Mouse (Mus musculus) megakaryocyte-erythroid progenitor cell, adult 5-6 weeks (primary cell): ENCODE results near the gene Armc9. TPM values are rescaled to one million over a fixed set of nuclear protein-coding genes. Genes with fewer than 3 reads are reported as not detected.

Source experiments
- ATAC-seq: replicated peaks from 2 replicates; pipeline ENCODE4 v1.8.0; 2016; ENCODE audit warnings: mild to moderate bottlenecking, inconsistent platforms; ENCODE audit not compliant: severe bottlenecking, poor library complexity, low FRiP score, low TSS enrichment
- total RNA-seq, 2 experiments: library from RNA; stranded (forward) in 1 of 2; stranded (reverse) in 1 of 2; fragments of 200-1000, 215-1000 nt in 1 of 2; fragments of >200 nt in 1 of 2; fragmentation: Nextera tagmentation in 1 of 2; gene quantifications; 2 replicates each; pipeline ENCODE4 v1.2.3; 2014 to 2017

Gene Armc9
- total RNA-seq, 2 experiments from 2014 or later = 8.8 to 25.4 TPM

DNA sequence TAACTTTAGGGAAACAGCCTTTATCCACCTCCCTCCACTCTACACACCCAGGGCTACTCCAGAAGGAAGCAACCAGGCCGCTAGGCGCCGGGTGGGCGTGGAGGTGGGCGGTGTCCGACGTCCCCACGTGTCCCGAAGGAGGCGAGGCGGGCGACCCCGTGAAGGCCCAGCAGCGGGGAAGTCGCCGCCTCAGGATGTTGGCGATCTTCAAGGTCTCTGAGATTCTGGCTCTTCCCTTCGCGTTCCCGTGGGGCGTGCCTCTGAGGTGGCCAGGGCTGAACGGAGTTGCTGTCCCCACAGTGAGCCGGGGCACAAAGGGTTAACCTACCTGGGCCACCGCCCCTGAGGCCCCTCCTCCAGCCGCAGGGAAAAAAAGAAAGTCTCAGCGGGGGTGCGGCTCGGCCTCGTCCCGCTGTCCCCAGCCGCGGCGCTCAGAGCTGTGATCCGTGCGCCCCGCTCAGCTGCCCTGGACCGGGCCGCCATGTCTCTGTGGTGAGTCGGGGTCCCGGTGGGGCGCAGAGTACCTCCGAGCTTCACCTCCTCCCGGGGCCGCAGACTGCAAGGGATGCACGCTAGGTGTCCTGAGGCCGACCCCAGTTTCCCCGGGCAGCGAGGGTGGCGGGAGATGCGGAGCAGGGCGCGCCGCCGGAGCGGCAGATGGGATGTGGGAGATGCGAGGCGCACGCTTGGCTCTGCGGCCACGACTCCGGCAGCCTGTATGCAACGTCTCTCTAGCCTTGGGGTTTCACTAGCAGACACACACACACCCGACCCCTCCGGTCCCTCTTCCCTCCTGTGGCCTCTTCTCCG, 148.7 kb downstream of the Armc9 start:
- ATAC-seq = peak; percentile 50

DNA sequence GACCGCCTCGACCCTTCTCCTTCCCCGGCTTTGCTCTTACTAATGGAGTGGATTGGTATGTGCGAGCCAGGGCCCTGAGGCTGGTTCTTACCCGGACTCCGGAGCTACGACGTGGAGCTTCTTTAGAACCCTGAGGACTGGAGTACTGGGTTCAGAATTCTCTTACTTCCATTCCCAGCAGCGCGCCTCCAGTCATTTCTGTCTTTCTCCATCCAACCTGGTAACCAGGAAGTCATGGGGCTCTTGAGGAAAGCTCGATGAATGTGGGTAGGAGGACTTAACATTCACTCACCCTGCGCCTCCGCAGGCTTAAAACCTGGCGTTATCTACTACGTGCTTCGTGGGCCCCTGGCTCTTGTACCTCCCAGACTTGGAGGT, 149.3 kb downstream of the Armc9 start:
- ATAC-seq = no peak

DNA sequence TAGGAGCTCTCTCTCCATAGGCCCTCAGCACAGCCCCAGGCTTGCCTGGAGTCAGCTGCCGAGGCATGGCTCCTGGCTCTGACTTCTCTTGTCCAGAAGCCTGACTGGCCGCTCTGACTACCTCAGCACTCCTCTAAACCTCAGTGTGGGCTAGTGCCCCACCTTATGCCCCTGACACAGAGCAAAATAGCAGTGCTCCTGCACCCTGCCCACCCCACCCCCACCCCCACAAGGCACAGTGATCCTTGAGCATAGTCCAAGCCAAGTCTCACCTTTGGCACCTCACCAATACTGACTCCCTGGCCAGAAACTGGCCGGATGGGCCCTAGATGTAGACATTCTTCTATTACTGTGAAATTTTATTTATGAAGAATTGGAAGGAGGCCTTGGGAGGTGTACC, 152.1 kb downstream of the Armc9 start:
- no peak for ATAC-seq

DNA sequence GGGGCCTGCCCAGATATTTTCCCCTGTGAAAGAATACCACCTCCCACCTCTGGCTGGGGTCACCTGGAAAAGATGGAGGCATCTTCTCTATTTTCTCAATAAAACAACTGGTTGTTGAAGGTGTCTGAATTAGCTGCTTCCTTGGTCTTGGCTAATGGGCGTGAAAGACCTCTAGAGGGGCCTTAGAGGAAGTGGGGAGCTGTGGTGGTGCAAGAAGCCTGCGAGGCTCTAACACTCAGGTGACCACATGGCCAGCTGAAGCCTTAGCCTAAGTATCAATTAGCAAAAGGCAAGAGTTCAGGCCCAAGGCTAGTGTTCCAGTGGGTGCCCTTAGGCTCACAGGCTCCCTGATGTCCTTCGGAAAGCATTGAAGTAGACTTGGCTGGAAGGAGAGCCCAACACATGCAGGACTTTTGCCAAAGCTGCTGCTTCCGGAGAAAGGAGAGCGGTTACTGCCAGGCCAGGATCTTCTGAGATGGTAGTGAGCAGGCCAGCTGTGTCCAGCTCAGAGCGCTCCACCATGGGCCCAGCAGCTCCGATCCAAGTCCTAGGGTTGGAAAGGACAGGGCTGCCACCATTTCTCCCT, 152.7 kb downstream of the Armc9 start:
- no peak for ATAC-seq

DNA sequence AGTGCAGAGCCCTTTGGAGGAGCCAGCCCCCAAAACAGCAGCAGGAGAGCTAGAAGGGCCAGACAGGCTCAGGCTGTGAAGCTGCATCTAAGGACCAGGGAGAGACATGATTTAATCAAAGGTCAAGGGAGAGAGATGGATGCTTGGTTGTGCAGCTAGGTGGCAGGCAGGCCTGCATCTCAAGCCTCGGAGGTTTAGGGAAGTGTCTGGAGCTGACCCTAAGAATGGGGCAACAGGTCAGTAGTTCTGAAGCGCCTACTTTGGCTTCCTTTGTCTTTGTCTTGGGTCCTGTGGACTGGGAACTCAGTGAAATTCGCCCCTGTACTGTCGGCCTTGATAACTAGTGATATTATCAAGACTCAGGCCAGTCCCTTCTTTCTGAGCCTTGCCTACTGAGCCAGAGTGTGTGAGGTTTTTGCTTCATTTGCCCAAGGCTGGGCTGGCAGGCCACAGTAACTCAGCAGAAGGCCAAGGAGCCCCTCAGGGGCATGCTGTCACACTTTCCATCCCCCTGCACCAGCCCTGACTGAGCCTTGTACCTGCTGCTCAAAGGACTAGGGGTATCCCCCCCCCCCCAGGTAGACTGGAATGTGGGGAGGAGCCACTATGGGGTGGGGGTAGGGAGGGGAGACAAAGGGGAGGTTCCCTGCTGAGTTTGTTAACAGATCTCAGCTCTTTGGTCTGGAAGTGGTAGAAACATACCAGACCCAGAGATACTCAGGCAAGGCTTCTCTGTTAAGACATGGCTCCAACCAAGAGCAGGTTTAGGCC, 153.5 kb downstream of the Armc9 start:
- no peak for ATAC-seq

DNA sequence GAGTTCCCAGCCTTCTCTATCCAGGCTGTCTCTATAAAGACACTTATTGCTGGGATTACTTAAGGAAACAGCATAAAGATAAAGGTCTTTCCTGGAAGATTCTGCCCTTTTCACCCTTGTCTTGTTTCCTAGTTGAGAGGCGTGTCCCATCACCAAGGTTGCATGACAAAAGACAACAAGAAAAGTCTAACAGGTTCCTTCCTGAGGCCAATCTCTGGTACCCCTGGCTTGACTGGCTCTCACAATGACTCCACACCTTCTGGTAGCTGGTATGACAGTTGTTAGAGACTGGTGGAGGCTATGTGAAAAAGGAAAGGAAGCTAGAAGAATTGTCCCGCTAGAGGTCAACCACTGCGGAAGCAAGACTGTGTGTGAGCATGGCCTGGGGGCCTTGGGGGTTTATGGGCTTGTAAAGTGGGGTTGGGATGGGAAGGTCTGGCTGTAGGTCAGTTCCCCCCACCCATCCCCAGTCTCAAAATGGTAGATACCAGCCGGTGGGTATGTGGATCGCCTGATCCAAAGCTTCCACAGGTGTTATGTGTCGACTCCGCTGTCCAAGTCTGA, 154.8 kb downstream of the Armc9 start:
- ATAC-seq = no peak

DNA sequence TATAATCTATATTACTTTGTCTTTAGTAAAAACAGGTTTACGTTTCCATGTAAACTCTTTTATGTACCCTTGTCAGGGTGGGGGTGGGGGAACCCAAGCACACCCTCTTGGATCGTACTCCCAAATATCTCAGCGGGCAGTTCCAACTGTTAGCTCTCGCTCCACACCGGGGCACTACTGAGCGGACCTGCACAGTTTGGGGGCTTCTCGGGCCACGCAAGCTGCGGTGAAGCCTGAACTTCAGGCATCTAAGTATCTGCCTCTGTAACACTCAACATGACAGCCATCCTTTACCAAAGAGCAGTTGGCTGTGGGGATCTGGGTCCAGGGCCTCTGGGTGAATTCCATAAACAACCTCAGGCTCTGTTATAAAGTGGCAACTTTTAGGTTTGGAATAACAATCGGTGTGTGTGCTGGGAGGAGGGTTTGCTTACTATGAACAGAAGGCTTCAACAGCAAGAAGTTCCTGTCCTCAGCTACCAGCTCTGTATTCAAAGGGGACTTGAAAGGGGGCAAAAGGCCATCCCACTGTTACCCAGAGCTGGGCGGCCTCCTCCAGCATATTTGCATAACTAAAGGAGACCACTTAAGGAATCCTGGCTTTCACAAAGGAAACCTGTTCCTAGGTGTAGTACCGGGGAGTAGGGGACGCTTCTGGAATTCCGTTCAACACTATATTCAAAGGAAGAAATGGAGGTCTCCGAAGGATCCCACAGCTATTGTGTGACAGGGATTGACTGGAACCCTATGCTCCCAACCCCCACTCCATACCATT, 156.1 kb downstream of the Armc9 start:
- no peak for ATAC-seq

DNA sequence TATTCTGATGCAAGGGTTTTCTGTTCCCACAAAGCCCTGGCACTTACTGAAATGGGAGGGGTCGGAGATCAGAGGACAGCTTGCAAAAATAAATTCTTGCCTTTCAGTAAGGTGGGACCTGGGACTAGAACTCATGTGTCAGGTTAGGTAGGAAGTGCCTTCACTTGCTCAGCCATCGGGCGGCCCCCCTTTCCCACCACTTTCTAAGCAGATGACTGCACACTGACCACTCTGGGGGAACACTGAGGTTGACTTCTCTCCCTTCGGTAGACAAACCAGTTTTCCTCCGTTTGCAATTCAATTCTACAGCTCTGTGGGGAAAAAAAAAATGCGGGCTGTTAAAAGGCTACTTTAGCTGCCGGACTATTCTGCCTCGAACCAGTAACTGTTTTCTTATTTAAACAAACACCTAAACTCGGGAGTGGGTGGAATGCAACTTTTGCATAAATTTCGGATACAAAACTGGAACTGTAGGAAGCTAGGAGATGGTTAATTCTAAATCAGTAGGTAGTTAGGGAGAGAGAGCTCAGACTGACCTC, 157.0 kb downstream of the Armc9 start:
- ATAC-seq = no peak

DNA sequence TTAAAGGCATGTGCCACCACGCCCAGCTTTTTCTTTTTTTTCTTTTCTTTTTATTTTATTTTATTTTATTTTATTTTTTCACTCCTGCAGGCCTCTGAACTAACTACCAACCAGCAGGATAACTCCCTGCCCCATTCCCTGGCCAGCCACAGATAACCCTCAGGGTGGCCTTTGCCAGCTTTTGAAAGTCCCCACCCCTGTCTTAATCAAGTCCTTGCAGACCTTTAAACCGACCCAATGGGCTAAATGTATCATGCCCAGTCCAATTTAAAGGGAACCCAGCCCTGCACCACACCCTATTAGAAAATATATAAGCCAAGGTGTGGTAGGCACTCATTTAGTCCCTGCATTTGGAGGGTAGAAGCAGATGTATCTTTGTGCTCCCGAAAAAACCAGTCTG, 157.7 kb downstream of the Armc9 start:
- peak; percentile 91 for ATAC-seq

DNA sequence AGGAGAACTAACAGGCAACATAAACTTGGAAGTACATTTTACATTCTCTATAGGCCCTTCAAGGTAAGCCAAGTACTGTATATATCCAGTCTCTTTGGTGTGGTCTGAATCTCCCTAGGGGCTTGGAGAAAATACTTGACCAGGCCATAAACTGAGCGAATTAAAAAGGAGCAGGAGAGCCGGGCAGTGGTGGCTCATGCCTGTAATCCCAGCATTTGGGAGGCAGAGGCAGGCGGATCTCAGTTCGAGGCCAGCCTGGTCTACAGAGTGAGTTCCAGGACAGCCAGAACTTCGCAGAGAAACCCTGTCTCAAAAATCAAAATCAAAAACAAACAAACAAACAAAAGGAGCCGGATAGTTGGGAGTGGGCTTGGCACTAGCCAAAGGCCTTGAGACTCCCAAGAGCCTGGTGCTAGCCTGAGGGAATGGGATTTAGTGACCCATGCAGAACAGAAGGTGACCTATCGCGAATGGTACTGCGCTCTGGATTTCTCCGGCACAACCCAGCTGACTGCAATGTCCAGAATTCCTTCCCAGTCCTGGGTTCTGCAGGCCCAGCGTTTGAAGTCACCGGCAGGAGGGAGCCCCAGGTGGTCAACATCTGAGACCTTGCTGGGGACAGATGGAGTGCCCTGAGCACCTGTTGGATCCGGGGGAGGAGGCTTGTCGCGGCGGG, 158.7 kb downstream of the Armc9 start:
- no peak for ATAC-seq

DNA sequence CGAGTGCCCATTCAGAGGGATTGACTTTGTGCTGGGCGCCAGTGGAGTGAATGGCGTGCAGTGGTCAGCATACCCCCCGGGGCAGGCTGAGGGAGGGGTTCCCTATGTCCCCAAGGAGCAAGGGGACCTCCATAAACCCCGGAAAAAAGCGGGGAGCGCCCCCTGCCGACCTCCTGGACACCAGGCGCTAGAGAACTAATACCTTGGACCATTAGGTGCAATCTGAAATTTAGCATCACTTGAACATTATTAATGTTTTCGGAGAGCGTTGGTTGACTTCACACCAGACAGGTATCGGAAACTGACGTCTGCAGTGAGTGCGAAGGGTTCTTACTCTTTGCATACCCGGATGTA, 159.2 kb downstream of the Armc9 start:
- ATAC-seq = no peak

DNA sequence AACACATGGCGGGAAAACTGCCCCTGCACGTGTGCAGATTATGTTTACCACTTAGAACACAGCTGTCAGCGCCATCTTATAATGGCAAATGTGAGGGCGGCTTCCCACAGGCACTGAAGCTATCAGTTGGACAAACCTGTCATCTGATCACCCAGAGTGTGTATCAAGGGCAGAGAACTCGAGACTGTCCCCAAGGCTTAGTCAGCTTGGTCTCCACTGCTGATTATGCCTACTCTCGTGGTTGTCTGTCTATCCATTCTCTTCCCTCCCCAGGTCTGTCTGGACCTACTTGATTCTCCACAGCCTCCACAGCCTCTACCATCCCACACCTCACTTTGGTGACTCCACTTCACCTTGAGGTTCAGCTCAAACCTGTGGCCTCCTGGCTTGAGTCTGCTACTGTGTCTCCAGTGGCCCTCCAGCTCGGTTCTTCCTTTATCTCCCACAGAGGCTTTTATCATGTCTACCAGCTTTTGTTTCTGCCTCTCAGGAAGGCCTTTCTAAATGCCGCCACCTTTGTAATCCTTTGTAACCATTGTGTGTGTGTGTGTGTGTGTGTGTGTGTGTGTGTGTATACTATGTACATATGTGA, 166.3 kb downstream of the Armc9 start:
- ATAC-seq = peak; percentile 59

Other genes starting within 250 kb of the Armc9 start
- gene 4933407L21Rik, start 226.3 kb upstream of the Armc9 start, total RNA-seq (2014; fragmentation: Nextera tagmentation) = not detected in 2 replicates
- gene 4933407L21Rik, start 226.3 kb upstream of the Armc9 start, total RNA-seq (2017) = not detected in 2 replicates
- gene Gpr55, start 193.8 kb upstream of the Armc9 start, total RNA-seq (2014; fragmentation: Nextera tagmentation) = 0.72 TPM in 1 of 2 replicates, not detected in the other
- not detected in 2 replicates for gene Gpr55, start 193.8 kb upstream of the Armc9 start, total RNA-seq (2017)
- not detected in 2 replicates for gene Spata3, start 138.0 kb upstream of the Armc9 start, total RNA-seq (2014; fragmentation: Nextera tagmentation)
- gene Spata3, start 138.0 kb upstream of the Armc9 start, total RNA-seq (2017) = not detected in 2 replicates
- not detected in 2 replicates for gene 2810459M11Rik, start 108.9 kb upstream of the Armc9 start, total RNA-seq (2014; fragmentation: Nextera tagmentation)
- gene 2810459M11Rik, start 108.9 kb upstream of the Armc9 start, total RNA-seq (2017) = not detected in 2 replicates
- gene Psmd1, start 90.4 kb upstream of the Armc9 start, total RNA-seq (2014; fragmentation: Nextera tagmentation) = 107 and 120 TPM in 2 replicates
- 198 and 214 TPM in 2 replicates for gene Psmd1, start 90.4 kb upstream of the Armc9 start, total RNA-seq (2017)
- not detected in 2 replicates for gene Htr2b, start 42.8 kb upstream of the Armc9 start, total RNA-seq (2014; fragmentation: Nextera tagmentation)
- gene Htr2b, start 42.8 kb upstream of the Armc9 start, total RNA-seq (2017) = not detected in 2 replicates
- 0.46 and 4.8 TPM in 2 replicates for gene Gm21972, start 21.1 kb upstream of the Armc9 start, total RNA-seq (2014; fragmentation: Nextera tagmentation)
- 12.3 and 36.2 TPM in 2 replicates for gene Gm21972, start 21.1 kb upstream of the Armc9 start, total RNA-seq (2017)
- 1.4 and 2.4 TPM in 2 replicates for gene B3gnt7, start 148.1 kb downstream of the Armc9 start, total RNA-seq (2014; fragmentation: Nextera tagmentation)
- gene B3gnt7, start 148.1 kb downstream of the Armc9 start, total RNA-seq (2017) = 4.0 TPM in 1 of 2 replicates, not detected in the other
- 973 and 1,006 TPM in 2 replicates for gene Ncl, start 204.6 kb downstream of the Armc9 start, total RNA-seq (2014; fragmentation: Nextera tagmentation)
- gene Ncl, start 204.6 kb downstream of the Armc9 start, total RNA-seq (2017) = 1,472 and 1,577 TPM in 2 replicates